Mouse (Mus musculus): ENCODE data around the gene 4930402K13Rik. TPM values are rescaled to one million over a fixed set of nuclear protein-coding genes. Genes with fewer than 3 reads are reported as not detected.
"Not testable (repeated sequence)": the region's sequence is repeated elsewhere in the genome, so short reads cannot be mapped to it uniquely, and the experiment has no call there.

Gene 4930402K13Rik
- not detected in 2 replicates for total RNA-seq (2017)

- ATAC-seq (replicated peaks in 1 of 2; ENCODE audit: insufficient read depth in 1 of 2, low FRiP score in 2 of 2, low TSS enrichment in 1 of 2, low read depth in 1 of 2, poor library complexity in 2 of 2, severe bottlenecking in 2 of 2), result no peak
Measured at GRCm38 (mm10) chrX:9104262-9104661, at the start of gene 4930402K13Rik. TSS of gene 4930402K13Rik (plus strand) at chrX:9104562.

DNA sequence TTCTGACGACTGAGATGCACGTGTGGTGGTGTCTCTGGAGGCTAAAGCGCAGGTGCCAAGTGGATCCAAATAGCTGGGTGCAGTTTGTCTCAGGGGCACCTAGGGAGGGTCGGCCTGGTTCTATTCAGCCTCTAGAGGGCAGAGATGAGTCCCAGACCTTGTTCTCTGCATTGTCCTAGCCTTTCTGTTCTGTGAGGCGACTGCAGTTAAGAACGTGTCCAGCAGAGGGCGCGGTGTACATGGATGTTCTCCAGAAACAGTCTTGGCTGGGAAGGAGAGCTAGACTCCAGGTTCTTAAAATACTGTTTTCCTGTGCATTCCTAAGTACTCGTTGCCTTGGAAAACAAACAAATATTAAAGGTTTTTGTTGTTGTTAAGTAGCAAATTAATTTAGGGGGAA lies 43.4 kb upstream of the 4930402K13Rik start:
- ATAC-seq (replicated peaks in 1 of 2; ENCODE audit: insufficient read depth in 1 of 2, low FRiP score in 2 of 2, low TSS enrichment in 1 of 2, low read depth in 1 of 2, poor library complexity in 2 of 2, severe bottlenecking in 2 of 2), result peak in 1 of 2 experiments; percentile 53; a peak in 1 of 4 replicates

DNA sequence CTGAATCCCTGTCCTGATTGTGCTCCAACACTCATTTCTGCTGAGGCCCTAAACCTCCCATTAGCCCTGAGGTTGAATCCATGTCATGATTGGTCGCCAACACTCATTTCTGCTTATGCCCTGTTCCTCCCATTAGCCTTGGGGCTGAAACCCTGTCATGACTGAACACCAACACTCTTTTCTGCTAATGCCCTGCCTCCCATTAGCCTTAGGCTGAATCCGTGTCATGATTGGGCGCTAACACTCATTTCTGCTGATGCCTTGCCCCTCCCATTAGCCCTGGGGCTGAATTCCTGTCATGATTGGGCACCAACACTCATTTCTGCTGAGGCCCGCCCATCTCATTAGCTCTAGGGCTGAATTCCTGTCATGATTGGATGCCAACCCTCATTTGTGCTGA lies 42.3 kb upstream of the 4930402K13Rik start:
- ATAC-seq (replicated peaks in 1 of 2; ENCODE audit: insufficient read depth in 1 of 2, low FRiP score in 2 of 2, low TSS enrichment in 1 of 2, low read depth in 1 of 2, poor library complexity in 2 of 2, severe bottlenecking in 2 of 2), result no peak

DNA sequence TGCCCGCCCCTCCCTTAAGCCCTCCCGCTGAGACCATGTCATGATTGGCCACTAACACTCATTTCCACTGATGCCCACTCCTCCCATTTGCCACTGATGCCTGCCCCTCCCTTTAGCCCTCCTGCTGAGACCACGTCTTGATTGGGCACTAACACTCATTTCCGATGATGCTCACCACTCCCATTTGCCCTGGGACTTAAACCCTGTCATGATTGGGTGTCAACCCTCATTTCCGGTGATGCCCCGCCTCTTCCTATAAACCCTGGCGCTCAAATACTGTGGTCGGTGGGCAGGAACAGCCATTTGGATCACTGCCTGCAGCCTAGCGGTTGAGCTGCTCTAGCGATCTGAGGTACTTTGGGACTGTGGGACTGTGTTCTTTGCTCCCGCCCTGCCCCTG lies 41.6 kb upstream of the 4930402K13Rik start, which contains the start of gene Fthl17f:
Gene Fthl17f (plus strand): TSS at position 301 of the 400 bp plus-strand sequence.
- ATAC-seq (replicated peaks in 1 of 2; ENCODE audit: insufficient read depth in 1 of 2, low FRiP score in 2 of 2, low TSS enrichment in 1 of 2, low read depth in 1 of 2, poor library complexity in 2 of 2, severe bottlenecking in 2 of 2), result not testable (repeated sequence)

GRCm38 (mm10) chrX:9077699-9078098 lies 26.7 kb upstream of the 4930402K13Rik start:
- ATAC-seq (replicated peaks in 1 of 2; ENCODE audit: insufficient read depth in 1 of 2, low FRiP score in 2 of 2, low TSS enrichment in 1 of 2, low read depth in 1 of 2, poor library complexity in 2 of 2, severe bottlenecking in 2 of 2), result peak; percentile 32 to 53; a peak in 1 of 4 replicates

GRCm38 (mm10) chrX:9095066-9095465 lies 9.3 kb upstream of the 4930402K13Rik start:
- not testable (repeated sequence) for ATAC-seq (replicated peaks in 1 of 2; ENCODE audit: insufficient read depth in 1 of 2, low FRiP score in 2 of 2, low TSS enrichment in 1 of 2, low read depth in 1 of 2, poor library complexity in 2 of 2, severe bottlenecking in 2 of 2)

GRCm38 (mm10) chrX:9110381-9110780 lies 6.0 kb downstream of the 4930402K13Rik start:
- ATAC-seq (replicated peaks in 1 of 2; ENCODE audit: insufficient read depth in 1 of 2, low FRiP score in 2 of 2, low TSS enrichment in 1 of 2, low read depth in 1 of 2, poor library complexity in 2 of 2, severe bottlenecking in 2 of 2), result no peak

GRCm38 (mm10) chrX:9124928-9125327 lies 20.6 kb downstream of the 4930402K13Rik start:
- no peak for ATAC-seq (replicated peaks in 1 of 2; ENCODE audit: insufficient read depth in 1 of 2, low FRiP score in 2 of 2, low TSS enrichment in 1 of 2, low read depth in 1 of 2, poor library complexity in 2 of 2, severe bottlenecking in 2 of 2)

DNA sequence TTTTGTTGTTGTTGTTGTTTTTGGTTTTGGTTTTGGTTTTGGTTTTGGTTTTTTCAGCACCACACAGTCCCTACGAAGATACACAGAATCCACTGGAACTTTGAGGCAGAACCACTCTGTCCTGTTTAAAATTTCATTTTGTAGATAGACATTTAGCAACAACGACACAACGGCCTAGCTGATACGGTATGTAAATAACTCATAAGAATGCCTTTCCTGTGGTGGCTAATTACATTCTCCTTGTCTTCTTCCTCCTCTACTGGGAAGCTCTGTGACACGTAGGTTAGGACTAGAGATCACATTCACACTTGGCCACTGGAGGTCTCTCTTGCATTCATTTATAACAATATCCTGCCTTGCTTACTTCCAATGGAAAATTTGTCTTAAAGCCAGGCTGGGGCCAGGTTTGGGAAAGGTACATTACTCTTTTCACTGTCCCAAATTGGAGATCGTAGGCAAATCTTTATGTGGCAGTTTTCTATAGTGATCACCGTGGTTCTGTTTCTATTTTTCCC lies 24.0 kb downstream of the 4930402K13Rik start:
- peak; percentile 65 to 74 for ATAC-seq (replicated peaks in 1 of 2; ENCODE audit: insufficient read depth in 1 of 2, low FRiP score in 2 of 2, low TSS enrichment in 1 of 2, low read depth in 1 of 2, poor library complexity in 2 of 2, severe bottlenecking in 2 of 2)

- no peak for ATAC-seq (replicated peaks in 1 of 2; ENCODE audit: insufficient read depth in 1 of 2, low FRiP score in 2 of 2, low TSS enrichment in 1 of 2, low read depth in 1 of 2, poor library complexity in 2 of 2, severe bottlenecking in 2 of 2)
Measured at GRCm38 (mm10) chrX:9139290-9139948, 35.1 kb downstream of the 4930402K13Rik start.

DNA sequence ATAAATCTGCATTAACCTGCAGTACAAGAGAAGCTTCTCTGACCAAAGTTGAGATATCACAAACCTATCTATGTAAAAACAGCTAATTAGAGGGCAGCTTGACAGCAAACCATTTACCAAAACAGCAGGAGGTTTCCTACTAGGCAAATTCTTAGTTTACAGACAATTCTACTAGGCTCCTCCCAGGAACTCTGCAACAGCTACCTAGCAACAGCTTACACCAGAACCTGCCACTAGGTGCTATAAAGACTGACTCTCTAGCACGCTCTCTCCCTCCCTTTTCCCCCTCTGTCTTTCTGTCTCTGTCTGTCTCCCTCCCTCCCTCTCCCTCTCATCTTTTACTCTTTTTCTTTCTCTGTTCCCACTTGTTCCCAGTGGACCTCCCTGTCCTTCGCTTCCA lies 38.3 kb downstream of the 4930402K13Rik start:
- no peak for ATAC-seq (replicated peaks in 1 of 2; ENCODE audit: insufficient read depth in 1 of 2, low FRiP score in 2 of 2, low TSS enrichment in 1 of 2, low read depth in 1 of 2, poor library complexity in 2 of 2, severe bottlenecking in 2 of 2)

Other genes with a start within 250 kb of the 4930402K13Rik start
- not detected in 2 replicates for gene Gm5751, start 230.3 kb upstream of the 4930402K13Rik start, total RNA-seq (2017)
- gene B630019K06Rik, start 212.2 kb upstream of the 4930402K13Rik start, total RNA-seq (2017), result 2.1 and 2.8 TPM in 2 replicates
- not detected in 2 replicates for gene Fthl17b, start 141.6 kb upstream of the 4930402K13Rik start, total RNA-seq (2017)
- gene Fthl17c, start 128.0 kb upstream of the 4930402K13Rik start, total RNA-seq (2017), result not detected in 2 replicates
- not detected in 2 replicates for gene Fthl17d, start 117.8 kb upstream of the 4930402K13Rik start, total RNA-seq (2017)
- gene Fthl17e, start 71.1 kb upstream of the 4930402K13Rik start, total RNA-seq (2017), result not detected in 2 replicates
- gene Fthl17f, start 41.5 kb upstream of the 4930402K13Rik start, total RNA-seq (2017), result not detected in 2 replicates
- gene Lancl3, start 95.3 kb downstream of the 4930402K13Rik start, total RNA-seq (2017), result 1.1 and 2.3 TPM in 2 replicates
- not detected in 2 replicates for gene Gm14862, start 152.3 kb downstream of the 4930402K13Rik start, total RNA-seq (2017)
- gene Xk, start 168.2 kb downstream of the 4930402K13Rik start, total RNA-seq (2017), result 8.4 and 10.4 TPM in 2 replicates
- gene H2al1m, start 179.2 kb downstream of the 4930402K13Rik start, total RNA-seq (2017), result not detected in 2 replicates
- not detected in 2 replicates for gene H2al1k, start 246.1 kb downstream of the 4930402K13Rik start, total RNA-seq (2017)